Mouse (Mus musculus): ENCODE measurements around the gene Vezt. TPM values are rescaled to one million over a fixed set of nuclear protein-coding genes. Genes with fewer than 3 reads are reported as not detected.
A peak's percentile ranks its signal among the peaks of the same experiment; 100 is the strongest.

Gene Vezt
- polyA plus RNA-seq, 1 experiment from 2014 or later = 8.6 TPM

DNA sequence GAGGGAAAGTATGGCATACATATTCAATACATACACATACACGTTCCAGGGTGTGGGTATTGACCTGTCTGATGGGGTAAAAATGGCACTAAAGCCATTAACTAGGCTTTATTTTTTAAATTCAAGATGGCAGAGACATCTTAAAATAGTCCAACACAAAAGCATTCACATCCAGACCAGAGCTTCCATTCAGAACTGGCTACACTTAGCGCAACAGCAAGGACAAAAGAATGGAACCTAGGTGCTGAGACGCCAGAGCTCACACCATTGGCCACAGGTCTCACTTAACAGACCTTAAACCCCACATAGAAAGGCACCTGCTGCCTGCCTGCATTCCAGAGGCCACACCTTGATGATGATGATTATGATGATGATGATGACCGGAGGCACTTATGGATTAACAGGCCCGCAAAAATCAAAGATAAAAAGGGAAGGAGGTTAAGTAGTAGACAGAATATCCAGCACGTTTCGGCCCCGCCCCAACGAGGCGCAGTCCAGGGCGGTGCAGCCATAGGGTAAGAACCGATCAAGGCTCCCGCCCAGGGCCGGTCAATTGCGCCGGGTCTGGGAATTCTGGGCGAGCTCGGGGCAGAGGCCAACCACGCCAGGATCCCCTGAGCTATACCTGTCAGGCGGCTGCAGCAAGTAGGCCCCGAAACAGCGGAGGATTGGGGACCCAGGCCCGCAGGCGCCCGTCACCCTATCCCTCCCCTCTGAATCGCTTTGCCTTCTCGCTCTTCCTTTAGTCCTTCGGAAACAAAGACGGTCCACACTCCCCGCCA, 550 bp downstream of the Vezt start:
- peak overlapping the region; percentile 80 for H3K27ac ChIP-seq (ENCODE audit: low read depth)
- peak overlapping the region; percentile 89 for H3K4me3 ChIP-seq (ENCODE audit: low read depth, low read length)
- ATAC-seq = peak; percentile 73
- peak overlapping the region; percentile 76 for H3K4me2 ChIP-seq (ENCODE audit: low read depth, low read length)
- H3K4me1 ChIP-seq (ENCODE audit: insufficient read depth) = peaks cover 12% of the 10 kb centered on the region
- 2% methylated on average over 30 of the region's 30 CpGs for WGBS (ENCODE audit: insufficient replicate concordance)
- DNase-seq = peak; percentile 85
- peak overlapping the region; percentile 81 for H3K9ac ChIP-seq (replicated peaks)
- no peaks in the 10 kb centered on the region for H3K9me3 ChIP-seq (ENCODE audit: low read length)
- H3K36me3 ChIP-seq (replicated peaks; ENCODE audit: insufficient read depth, low read length) = 0 out of 2 replicates have a peak, but pooled peaks cover 2% of the 10 kb centered on the region
- H3K27me3 ChIP-seq (ENCODE audit: insufficient read depth, low read length) = no peaks in the 10 kb centered on the region
- TF ChIP-seq CTCF (IDR thresholded peaks at IDR 0.05; ENCODE audit: low read depth) (no peak), EP300 (IDR thresholded peaks at IDR 0.05; ENCODE audit: low read depth) (no peak)

DNA sequence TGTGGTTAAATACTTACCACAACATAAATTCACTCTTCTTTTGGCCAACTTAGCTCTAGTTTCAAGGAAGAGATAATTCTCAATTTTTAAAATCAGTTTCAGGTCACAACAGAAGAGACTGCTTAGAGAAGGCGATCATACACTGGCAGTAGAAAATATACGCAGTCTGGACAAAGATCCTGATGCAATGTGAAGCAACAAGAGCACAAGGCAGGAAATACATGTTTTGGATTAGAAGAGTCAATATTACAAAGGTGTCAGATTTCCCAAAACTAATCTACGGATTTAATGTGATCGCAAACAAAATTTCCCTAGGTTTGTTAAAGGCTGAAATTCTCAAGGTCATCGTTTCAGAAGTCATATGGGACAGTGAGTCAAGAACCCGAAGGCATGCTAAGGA, 4.5 kb downstream of the Vezt start:
- H3K4me1 ChIP-seq (ENCODE audit: insufficient read depth) = peaks cover 8% of the 10 kb centered on the region
- TF ChIP-seq EP300 (IDR thresholded peaks at IDR 0.05; ENCODE audit: low read depth) (no peak), CTCF (IDR thresholded peaks at IDR 0.05; ENCODE audit: low read depth) (no peak)
- 83% methylated on average over 6 of the region's 6 CpGs for WGBS (ENCODE audit: insufficient replicate concordance)
- H3K27me3 ChIP-seq (ENCODE audit: insufficient read depth, low read length) = no peaks in the 10 kb centered on the region
- H3K4me3 ChIP-seq (ENCODE audit: low read depth, low read length) = no peak overlapping the region
- no peak overlapping the region for H3K4me2 ChIP-seq (ENCODE audit: low read depth, low read length)
- no peak overlapping the region for H3K27ac ChIP-seq (ENCODE audit: low read depth)
- ATAC-seq (no peak), DNase-seq (no peak)
- no peak overlapping the region for H3K9ac ChIP-seq (replicated peaks)
- H3K36me3 ChIP-seq (replicated peaks; ENCODE audit: insufficient read depth, low read length) = peaks cover 12% of the 10 kb centered on the region; the same call in 1 of the 2 replicates
- no peaks in the 10 kb centered on the region for H3K9me3 ChIP-seq (ENCODE audit: low read length)

DNA sequence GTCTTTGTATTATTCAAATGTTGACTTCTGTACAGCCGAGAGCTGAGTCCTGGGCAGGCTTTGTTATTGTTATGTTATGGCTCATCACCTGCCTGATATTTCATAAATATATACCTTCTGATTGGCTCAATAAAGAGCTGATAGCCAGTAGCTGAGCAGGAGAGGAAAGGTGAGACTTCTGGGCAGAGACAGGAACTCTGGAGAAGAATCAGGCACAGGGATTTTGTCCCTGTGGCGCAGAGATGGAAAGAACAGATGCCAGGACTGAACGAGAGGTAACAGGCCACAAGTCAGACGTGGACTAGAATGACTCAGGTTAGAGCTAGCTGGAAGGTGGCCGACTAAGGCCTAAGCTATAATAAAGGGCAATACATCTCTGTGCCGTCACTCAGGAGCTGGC, 7.1 kb downstream of the Vezt start:
- WGBS (ENCODE audit: insufficient replicate concordance) = 89% methylated on average over 6 of the region's 6 CpGs
- Histone ChIP-seq H3K9me3 (ENCODE audit: low read length) (no peaks in the 10 kb centered on the region), H3K4me2 (ENCODE audit: low read depth, low read length) (no peak overlapping the region), H3K9ac (replicated peaks) (no peak overlapping the region), H3K4me3 (ENCODE audit: low read depth, low read length) (no peak overlapping the region), H3K27me3 (ENCODE audit: insufficient read depth, low read length) (no peaks in the 10 kb centered on the region), H3K27ac (ENCODE audit: low read depth) (no peak overlapping the region), H3K4me1 (ENCODE audit: insufficient read depth) (peaks cover 6% of the 10 kb centered on the region), H3K36me3 (replicated peaks; ENCODE audit: insufficient read depth, low read length) (peaks cover 12% of the 10 kb centered on the region; the same call in 1 of the 2 replicates)
- ATAC-seq = no peak
- TF ChIP-seq EP300 (IDR thresholded peaks at IDR 0.05; ENCODE audit: low read depth) (no peak), CTCF (IDR thresholded peaks at IDR 0.05; ENCODE audit: low read depth) (no peak)
- DNase-seq = no peak

DNA sequence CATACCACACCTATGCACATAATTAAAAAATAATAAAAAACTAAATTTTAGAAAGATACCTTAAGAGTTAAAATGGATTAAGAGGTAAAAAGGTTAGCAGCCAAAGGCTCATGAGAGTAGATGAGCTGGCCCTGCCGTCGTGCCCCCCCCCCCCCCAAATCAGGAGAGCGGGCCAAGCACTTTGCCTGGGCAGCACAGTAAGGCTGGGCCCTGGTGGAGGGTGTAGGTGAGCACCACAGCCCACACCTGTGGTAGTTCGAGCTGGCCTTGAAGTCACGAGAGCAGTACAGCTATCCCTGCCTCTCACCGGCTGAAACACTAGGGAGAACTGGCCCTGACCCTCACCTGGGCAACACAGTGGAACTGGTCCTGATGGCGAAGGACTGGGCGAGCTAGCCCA, 10.5 kb downstream of the Vezt start:
- no peaks in the 10 kb centered on the region for H3K27me3 ChIP-seq (ENCODE audit: insufficient read depth, low read length)
- peaks cover 12% of the 10 kb centered on the region for H3K4me1 ChIP-seq (ENCODE audit: insufficient read depth)
- WGBS (ENCODE audit: insufficient replicate concordance) = 89% methylated on average over 7 of the region's 8 CpGs
- no peak overlapping the region for H3K4me3 ChIP-seq (ENCODE audit: low read depth, low read length)
- H3K36me3 ChIP-seq (replicated peaks; ENCODE audit: insufficient read depth, low read length) = peaks cover 10% of the 10 kb centered on the region; the same call in 1 of the 2 replicates
- no peaks in the 10 kb centered on the region for H3K9me3 ChIP-seq (ENCODE audit: low read length)
- TF ChIP-seq CTCF (IDR thresholded peaks at IDR 0.05; ENCODE audit: low read depth) (no peak), EP300 (IDR thresholded peaks at IDR 0.05; ENCODE audit: low read depth) (no peak)
- no peak for DNase-seq
- no peak overlapping the region for H3K4me2 ChIP-seq (ENCODE audit: low read depth, low read length)
- no peak overlapping the region for H3K27ac ChIP-seq (ENCODE audit: low read depth)
- no peak for ATAC-seq
- no peak overlapping the region for H3K9ac ChIP-seq (replicated peaks)

DNA sequence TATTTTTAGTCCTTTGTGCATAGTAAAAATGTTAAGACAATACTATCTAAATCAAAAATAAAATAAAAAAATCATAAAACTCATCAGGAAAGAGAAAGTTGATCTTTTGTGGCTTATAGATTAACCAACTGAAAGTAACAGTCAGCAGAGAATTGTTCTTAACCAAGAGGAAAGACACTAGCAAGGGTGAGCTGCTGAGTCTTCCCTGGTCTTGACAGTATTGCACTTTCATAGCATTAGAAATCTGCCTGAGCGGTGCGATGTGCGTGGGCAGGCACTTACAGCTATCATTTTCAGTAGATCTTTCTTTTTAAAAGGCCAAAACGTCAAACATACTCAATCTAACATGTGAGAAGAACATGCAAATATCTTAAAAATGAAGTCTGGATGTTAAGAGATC, 14.6 kb downstream of the Vezt start:
- no peak overlapping the region for H3K9ac ChIP-seq (replicated peaks)
- WGBS (ENCODE audit: insufficient replicate concordance) = 87% methylated on average over 4 of the region's 4 CpGs
- no peaks in the 10 kb centered on the region for H3K36me3 ChIP-seq (replicated peaks; ENCODE audit: insufficient read depth, low read length)
- H3K4me2 ChIP-seq (ENCODE audit: low read depth, low read length) = peak overlapping the region; percentile 52; the same call in 1 of the 2 replicates
- DNase-seq (no peak), ATAC-seq (no peak)
- no peaks in the 10 kb centered on the region for H3K9me3 ChIP-seq (ENCODE audit: low read length)
- peak overlapping the region; percentile 58; the same call in 1 of the 2 replicates for H3K27ac ChIP-seq (ENCODE audit: low read depth)
- H3K4me3 ChIP-seq (ENCODE audit: low read depth, low read length) = no peak overlapping the region
- no peak for TF ChIP-seq EP300 (IDR thresholded peaks at IDR 0.05; ENCODE audit: low read depth)
- no peak for TF ChIP-seq CTCF (IDR thresholded peaks at IDR 0.05; ENCODE audit: low read depth)
- H3K4me1 ChIP-seq (ENCODE audit: insufficient read depth) = peaks cover 15% of the 10 kb centered on the region
- no peaks in the 10 kb centered on the region for H3K27me3 ChIP-seq (ENCODE audit: insufficient read depth, low read length)

DNA sequence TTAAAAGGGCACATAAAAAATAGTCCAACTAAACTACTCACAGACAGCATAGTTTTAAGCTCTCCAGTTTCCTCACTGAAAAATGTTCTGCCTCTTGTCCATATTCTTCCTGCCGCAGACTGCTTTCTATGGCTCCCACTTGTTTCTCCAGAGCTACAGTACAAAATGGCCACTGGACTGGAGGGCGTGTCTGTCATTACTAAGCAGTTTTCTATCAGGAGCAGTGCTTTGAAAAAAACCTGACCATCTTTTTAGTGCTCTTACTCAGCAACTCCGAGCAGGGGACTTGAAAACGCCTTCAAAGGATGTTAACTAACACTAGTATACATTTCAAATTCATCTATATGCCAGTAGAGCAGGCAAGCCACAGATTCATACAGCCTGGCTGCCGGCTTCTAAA, 15.0 kb downstream of the Vezt start:
- H3K36me3 ChIP-seq (replicated peaks; ENCODE audit: insufficient read depth, low read length) = no peaks in the 10 kb centered on the region
- ATAC-seq (peak; percentile 89), DNase-seq (peak; percentile 49)
- no peaks in the 10 kb centered on the region for H3K27me3 ChIP-seq (ENCODE audit: insufficient read depth, low read length)
- H3K9ac ChIP-seq (replicated peaks) = no peak overlapping the region
- H3K4me3 ChIP-seq (ENCODE audit: low read depth, low read length) = no peak overlapping the region
- TF ChIP-seq EP300 (IDR thresholded peaks at IDR 0.05; ENCODE audit: low read depth) (peak; percentile 54; the same call in 1 of the 2 replicates), CTCF (IDR thresholded peaks at IDR 0.05; ENCODE audit: low read depth) (no peak)
- H3K4me2 ChIP-seq (ENCODE audit: low read depth, low read length) = peak overlapping the region; percentile 52; the same call in 1 of the 2 replicates
- peak overlapping the region; percentile 58; the same call in 1 of the 2 replicates for H3K27ac ChIP-seq (ENCODE audit: low read depth)
- no peaks in the 10 kb centered on the region for H3K9me3 ChIP-seq (ENCODE audit: low read length)
- peaks cover 15% of the 10 kb centered on the region for H3K4me1 ChIP-seq (ENCODE audit: insufficient read depth)
- 46% methylated on average over 5 of the region's 5 CpGs for WGBS (ENCODE audit: insufficient replicate concordance)
